Mouse (Mus musculus): ENCODE results near the gene Foxo4.
A peak's percentile ranks its signal among the peaks of the same experiment; 100 is the strongest.

Foxo4 gene

DNA sequence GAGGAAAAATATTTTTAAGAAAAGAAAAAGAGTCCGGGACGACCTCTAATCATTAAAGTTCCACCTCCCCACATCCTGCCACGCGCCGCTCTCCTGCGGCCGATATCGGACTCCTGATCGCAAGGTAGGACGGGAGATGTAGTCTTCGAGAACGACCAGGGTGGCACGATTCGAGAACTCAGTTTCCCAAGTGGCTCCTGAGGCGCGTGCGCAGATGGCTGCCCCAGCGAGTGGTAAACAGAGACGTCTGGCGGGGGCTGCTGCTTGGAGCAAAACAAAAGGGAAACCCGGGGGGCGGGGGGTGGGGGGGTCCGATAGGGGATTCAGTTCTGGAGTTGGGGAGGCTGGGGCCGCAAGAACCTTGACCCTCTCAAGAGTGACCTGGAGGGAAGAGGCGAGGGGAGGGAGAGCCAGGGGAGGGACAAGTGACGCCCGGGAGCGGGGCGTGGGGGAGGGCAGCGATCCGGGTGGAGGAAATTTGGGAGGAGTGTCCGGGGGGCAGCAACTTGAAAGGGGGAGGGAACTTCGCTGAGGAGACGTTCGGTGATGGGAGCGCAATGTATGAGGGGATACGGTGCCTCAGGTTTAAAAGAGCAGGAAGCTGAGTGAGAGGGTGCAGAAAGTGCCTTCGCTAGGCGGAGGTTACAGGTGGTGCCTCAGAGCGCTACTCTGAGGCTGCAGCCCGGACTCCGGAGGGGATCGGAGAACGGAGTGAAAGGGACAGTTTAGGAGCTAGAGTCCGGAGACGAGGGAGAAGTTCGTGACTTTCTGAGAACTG lies at the start of gene Foxo4:
TSS of gene Foxo4 (plus strand) at position 577 of the 778 bp plus-strand sequence.
- DNase-seq (ENCODE audit: low spot score in 2 of 2) = peak; percentile 55 to 83

DNA sequence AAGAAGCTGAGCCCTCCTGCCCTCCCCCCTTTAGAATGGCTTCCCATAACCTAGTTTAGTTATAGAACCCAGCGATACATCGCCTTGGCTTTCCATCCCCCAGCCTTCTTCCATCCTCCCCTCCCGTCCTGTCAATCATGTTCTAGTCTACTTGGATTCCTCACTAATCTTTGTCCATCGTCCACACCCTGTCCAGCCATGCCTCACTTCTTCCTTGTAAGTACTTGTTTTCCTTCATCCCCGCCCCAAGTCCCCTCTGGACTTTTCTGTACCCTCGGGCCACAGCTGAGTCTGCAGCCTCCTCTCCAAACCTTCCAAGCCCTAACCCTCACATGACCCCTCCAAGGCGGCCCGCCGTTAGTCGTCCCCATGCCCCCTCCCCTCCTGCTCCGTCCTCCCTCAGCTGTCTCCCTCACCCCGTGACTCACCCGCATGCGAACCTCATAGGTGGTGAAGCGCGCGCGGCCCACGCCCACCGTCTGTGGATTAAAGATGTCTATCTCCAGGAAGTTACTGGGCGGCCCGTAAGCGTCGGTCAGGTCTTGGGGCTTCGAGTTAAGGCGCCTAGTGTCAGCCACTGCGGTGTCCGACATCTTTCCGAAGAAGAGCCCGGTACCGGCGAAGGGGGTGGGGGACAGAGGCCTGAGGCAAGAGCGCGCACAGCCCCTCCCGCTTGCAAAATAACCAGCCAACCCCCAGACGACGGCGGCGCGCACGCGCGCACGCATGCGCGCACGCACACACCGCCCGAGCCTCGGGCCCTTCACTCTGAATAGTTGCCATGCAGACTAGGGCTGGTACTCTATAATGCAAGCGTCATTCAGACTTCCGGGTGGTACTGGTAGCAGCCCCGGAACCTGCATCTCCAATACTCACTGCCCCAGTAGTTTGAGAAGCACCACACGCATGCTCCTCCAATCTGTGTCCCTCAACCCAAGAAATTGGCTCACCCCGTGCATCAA lies 32.2 kb upstream of the Foxo4 start, which contains the start of gene Snx12:
TSS of gene Snx12 (minus strand) at position 730 of the 962 bp plus-strand sequence.
- DNase-seq (ENCODE audit: low spot score in 2 of 2) = peak; percentile 65 to 78

DNA sequence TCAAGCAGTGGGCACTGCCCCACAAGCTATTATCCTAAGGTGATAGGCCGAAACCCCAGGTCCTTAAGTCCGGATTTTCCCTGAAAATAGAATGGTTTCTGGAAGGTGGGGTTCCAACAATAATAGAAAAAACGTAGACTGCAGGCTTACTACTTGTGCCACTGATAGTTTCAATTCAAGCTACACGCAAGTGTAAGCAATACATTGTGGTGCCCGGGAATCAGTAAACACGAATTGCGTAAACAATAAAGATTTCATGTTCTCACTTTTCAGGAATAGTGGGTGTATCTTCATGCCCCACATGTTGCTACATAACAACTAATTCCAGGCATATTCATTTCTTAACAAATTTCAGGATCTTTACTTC lies 31.5 kb upstream of the Foxo4 start:
- DNase-seq (ENCODE audit: low spot score in 2 of 2) = no peak

DNA sequence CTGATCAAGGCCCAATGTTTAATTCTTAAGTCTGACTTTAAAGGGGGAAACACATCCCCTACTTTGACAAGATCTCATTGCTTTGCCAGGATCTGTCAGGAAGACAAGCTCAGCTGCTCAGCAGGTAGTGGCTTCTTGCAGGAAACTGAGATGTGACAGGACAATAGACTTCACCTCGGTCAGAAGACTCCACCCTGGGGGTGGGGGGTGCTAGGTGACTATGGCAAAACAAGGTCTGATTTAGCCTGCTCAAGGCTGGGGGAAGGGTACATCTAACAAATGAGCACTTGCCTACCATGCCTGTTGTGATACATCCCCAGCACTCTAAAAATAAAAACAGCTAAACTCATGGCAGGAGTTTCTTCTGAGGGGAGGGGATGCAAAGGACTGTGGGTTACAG lies 9.3 kb upstream of the Foxo4 start:
- no peak for DNase-seq (ENCODE audit: low spot score in 2 of 2)

DNA sequence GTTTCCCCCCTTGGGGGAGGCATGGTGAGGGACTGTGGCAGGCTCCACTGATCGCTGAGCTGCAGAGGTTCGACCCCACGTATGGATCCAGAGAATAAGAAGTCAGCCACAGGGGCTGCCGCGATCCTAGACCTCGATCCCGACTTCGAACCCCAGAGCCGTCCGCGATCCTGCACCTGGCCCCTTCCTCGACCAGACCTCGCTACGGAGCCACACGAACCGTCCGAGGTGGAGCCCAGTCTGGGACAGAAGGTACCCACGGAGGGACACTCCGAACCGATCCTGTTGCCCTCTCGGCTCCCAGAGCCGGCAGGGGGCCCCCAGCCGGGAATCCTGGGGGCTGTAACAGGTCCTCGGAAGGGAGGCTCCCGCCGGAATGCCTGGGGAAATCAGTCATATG lies 412 bp downstream of the Foxo4 start:
- peak in 1 of 2 experiments; percentile 6 for DNase-seq (ENCODE audit: low spot score in 2 of 2)

DNA sequence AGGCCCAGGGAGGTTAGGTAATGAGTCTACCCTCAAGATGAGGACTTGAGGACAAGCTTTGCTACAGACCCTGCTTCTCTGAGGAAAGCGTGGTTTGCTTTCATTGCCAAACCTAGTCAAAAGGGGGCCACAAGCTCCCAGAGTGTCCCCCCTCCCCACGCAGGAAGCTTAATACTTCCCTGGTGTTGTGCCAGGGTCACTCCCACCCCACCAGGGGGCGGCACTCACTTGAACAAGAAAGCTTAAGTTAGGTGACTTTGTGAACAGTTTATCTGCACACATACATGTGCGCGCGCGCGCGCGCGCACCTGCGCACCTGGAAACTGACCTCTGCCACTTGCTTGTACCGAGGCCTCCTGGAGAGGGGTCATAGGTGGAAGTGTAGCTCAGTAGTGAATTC lies 2.3 kb downstream of the Foxo4 start:
- no peak for DNase-seq (ENCODE audit: low spot score in 2 of 2)

DNA sequence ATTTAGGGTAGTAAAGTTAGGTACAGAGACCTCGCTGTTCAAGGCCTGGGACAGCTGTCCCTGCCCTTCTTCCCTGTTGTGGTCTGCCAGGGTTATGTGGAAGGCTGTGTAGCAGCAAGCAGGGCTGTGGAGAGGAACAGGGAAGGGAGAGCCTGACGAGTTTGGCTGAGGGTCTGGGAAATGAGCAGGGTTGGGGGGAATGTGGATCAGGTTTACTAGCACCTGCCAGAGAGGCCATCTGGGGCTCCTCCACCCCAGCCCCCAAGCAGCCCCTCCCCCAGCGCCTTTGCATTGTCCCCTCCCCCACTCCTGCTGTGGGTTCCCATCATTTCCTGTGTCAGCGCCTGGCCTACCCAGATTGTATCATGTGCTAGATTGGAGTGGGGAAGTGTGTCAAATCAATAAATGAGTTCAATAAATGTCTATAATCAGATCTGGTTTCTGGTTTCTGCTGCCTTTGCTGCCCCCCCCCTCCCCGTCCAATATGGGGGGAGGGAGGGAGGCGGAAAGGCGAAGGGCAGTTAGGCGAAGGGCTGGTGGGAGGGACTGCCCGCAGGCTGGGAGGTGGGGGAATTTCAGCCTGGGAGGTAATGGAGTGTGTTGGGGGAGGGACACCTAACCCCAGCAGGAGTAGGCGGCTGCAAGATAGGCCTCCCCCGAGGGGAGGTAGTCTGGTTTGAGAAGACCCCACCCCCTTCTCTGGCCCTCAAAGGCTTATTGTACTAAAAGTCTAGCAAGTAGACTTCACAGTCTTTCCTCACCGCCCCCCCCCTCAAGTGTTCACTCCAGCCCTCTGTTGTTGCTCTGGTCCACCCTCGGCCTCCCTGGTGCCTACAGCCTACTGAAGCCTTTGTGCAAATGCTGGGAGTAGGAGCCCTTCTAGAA lies 6.4 kb downstream of the Foxo4 start:
- DNase-seq (ENCODE audit: low spot score in 2 of 2) = no peak

DNA sequence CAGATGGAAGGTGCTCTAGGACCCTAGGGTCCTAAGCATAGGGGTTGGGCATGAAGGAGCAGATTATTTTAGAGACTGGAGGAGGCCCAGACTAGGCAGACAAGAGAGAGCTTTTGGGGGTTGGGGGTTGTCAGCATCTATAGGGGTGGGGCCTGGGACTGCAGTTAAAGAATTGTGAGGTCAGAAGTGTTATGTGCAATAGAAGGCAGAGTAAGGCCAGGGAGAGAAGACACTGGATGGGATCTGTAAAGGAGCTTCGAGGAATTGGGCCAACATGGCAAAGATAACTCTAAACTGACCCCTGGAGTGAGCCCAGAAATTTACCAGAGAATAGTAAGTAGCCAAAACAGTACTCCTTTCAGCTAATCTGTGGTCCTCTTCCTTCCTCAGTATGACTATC lies 9.6 kb downstream of the Foxo4 start, which contains the start of gene Gm614:
TSS of gene Gm614 (minus strand) at position 101 of the 400 bp plus-strand sequence.
- DNase-seq (ENCODE audit: low spot score in 2 of 2) = no peak

DNA sequence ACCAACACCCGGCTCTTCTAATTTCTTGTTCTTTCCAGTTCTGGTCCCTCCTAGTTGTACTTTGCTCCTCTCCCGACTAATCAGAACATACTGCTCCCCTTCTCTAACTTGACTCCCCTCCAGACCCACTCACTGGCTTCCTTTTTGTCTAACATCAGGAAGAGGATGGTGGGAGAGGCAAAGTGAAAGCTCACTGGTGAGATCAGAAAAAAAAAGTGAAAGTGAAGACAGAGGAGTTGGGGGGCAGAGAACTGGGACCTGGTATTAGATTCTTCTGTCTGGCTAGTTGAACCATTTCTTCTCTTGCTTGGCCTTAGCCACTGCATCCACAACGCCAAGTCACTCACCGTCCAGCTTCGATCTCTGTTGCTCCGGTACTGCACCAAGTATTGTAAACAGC lies 12.3 kb downstream of the Foxo4 start:
- DNase-seq (ENCODE audit: low spot score in 2 of 2) = no peak

DNA sequence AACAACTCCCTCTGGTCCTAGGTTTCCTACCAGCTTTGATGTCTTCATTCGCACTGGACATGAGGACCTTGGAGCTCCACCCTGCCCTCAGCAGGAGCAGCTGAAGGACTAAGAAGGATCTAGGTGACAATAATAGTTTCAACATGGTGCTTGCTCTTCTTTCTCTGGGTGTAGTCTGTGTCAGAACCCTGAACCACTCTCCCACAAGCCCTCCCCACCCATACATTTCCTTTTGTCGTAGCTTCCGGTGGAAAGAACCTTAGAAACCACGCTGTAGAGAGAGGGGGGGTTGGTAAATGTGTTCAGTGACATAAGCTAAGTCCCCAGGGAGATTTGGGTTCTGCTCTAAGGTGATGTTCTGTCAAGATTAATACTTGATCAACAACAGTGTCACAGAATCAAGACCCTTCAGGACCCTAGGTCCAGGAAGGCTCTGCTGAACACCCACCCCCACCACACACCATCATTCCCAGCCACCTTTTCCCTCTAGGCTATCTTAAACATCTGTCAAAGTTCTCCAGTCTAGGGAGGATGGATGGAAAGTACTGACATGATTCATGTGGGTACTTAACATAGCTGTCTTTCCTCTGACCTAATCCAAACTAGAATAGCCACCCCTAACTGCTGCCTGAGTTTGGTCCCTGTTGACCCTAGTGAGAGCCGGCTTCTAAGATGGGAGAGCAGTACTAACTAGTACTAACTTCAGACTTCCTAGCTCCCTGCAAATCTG lies 13.9 kb downstream of the Foxo4 start, which contains the start of gene Il2rg:
TSS of gene Il2rg (minus strand) at position 231 of the 730 bp plus-strand sequence.
- DNase-seq (ENCODE audit: low spot score in 2 of 2) = no peak

DNA sequence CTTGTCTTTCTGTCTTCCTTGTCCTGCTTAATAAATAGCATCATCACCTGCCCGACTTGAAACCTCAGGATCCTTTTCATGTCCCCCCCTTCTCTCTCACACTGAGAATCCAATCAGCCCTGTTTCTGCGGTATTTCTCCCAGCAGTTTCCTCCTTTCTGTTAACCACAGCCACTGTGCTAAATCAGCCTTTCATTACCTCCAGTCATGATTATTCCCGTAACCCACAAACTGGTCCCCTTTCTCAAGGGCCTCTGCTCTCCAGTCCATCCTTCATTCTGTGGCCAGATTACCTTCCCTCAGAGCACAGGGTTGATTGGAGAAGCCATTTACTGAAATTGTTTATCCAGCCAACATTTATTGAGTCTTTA lies 14.4 kb downstream of the Foxo4 start, which contains the start of gene Gm20489:
TSS of gene Gm20489 (minus strand) at position 269 of the 370 bp plus-strand sequence.
- DNase-seq (ENCODE audit: low spot score in 2 of 2) = no peak

DNA sequence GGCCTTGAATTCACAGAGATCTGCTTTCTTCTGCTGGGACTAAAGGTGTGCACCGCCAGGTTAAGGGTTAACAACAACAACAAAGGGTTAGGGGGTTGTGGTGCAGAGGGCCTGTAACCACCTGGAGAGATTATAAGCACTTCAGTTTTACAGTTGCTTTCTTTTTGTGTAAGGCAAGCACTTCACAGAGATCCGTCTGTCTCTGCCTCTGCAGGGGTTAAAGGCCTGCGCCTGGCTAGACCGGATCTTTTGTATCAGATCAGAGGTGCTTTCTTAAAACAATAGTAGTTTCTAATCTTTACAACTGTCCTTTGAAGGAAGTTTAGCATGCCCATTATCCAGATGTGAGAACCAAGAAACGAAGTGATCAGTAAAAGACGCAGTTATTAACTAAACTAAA lies 19.1 kb downstream of the Foxo4 start:
- DNase-seq (ENCODE audit: low spot score in 2 of 2) = no peak

DNA sequence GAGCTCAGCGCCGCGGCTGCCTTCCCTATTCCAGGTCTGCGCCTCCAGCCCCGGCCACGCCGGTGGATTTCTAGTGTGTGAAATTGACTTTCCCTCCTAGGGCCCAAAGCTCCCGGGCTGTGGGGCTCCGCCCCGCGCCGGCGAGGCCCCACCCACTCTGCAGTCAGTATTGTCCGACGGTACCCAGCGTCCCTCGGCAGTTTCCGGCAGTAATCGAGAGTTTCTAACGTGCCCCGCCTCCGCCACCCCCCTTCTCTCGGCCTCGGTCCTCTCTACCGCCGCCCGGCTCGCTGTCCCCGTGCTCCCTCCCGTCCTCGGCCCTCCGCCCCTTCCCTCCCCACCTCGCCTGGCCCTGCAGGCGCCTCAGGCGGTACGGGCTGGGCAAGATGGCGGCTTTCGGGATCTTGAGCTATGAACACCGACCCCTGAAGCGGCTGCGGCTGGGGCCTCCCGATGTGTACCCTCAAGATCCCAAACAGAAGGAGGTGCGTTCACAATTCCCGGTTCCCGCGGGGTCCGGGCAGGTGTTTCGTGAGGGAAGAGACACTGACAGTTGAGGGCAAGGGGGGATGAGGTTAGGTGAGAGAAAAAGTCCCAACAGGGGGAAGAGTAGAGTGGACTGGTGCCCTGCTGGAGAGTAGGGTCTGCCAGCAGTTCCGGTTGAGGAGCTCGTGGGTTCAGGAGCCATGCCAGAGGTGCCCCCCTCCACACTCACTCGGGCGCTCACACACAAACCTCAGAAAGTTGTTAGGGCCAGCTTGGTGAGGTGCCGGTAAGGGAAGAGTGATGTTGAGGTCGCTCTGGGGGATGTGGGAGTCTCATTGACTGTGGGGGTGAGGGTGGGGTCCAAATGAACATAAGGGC lies 19.8 kb downstream of the Foxo4 start, which contains the start of gene Med12:
TSS of gene Med12 (plus strand) at position 156 of the 864 bp plus-strand sequence.
- DNase-seq (ENCODE audit: low spot score in 2 of 2) = peak; percentile 77 to 84

DNA sequence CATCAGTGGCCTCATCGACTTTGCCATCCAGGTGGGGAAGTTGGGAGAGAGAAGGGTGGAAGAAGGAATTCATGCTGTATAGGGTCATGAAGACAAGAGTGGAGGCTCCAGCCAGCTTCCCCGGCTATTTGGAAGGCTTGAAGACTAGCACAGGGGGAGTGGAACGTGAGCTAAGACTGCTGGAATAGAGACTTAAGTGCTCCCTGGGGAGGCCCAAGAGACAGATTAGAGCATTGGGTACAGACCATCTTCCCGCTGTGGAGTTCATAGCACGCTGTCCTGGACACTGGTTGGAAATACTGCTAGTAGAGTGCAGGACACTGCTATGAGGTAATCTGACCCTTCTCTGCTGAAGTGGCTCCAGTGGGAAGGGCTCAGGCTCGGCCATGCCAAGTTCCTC lies 28.5 kb downstream of the Foxo4 start:
- no peak for DNase-seq (ENCODE audit: low spot score in 2 of 2)

DNA sequence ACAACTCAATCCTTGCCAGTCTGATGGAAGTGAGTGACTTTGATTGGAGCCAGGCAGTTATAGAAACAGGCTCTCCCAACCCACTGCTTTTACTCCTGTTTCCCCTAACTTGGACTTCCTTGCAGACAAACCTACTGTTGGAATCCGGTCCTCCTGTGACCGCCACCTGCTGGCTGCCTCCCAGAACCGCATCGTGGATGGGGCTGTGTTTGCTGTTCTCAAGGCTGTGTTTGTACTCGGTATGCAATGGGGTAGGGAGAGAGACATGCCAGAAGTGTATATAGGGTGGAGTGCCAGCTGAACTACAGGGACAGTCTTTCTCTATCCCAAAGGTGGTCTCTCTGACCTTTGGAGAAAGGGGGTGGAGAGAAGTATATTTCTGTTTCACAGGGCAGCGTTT lies 31.2 kb downstream of the Foxo4 start:
- peak; percentile 17 to 42 for DNase-seq (ENCODE audit: low spot score in 2 of 2)

DNA sequence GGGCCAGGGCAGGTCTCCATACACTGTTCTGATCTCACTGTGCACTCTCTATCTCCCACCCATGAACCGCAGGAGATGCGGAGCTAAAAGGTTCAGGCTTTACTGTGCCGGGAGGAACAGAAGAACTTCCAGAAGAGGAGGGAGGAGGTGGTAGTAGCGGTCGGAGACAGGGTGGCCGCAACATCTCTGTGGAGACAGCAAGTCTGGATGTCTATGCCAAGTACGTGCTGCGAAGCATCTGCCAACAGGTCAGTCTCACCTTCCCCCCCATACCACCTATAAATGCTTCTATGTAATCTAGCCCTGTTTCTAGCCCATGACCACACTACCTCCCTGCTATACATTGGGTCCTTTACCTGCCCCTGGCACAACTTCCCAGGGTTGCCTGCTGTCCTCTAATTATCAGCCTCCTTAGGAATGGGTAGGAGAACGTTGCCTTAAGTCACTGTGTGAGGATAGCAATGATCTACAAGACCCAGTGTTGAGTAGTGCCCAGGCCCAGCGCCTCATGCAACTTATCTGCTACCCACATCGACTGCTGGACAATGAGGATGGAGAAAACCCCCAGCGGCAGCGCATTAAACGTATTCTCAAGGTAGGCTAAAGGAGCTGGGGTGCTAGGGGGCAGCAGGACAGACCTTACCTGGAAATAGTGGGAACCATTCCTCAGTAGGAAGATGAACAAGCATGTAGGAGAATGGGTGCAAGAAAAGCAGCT lies 31.8 kb downstream of the Foxo4 start:
- no peak for DNase-seq (ENCODE audit: low spot score in 2 of 2)

DNA sequence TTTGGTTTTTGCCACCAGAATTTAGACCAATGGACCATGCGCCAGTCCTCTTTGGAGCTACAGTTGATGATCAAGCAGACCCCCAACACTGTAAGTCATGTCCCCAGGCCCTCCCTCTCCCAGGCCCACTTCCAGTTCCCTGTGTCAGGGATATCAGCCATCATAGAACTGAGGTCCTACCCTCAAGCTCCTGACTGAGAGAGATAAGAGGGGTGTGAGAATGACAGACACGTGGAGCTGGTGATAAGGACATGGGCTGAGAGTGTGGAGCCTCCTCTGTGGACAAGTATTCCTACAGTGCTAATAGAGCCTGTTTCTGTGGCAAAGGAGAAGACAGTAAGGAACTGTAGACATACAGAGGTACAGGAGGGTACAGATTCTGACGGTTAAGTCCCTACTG lies 33.2 kb downstream of the Foxo4 start:
- no peak for DNase-seq (ENCODE audit: low spot score in 2 of 2)

DNA sequence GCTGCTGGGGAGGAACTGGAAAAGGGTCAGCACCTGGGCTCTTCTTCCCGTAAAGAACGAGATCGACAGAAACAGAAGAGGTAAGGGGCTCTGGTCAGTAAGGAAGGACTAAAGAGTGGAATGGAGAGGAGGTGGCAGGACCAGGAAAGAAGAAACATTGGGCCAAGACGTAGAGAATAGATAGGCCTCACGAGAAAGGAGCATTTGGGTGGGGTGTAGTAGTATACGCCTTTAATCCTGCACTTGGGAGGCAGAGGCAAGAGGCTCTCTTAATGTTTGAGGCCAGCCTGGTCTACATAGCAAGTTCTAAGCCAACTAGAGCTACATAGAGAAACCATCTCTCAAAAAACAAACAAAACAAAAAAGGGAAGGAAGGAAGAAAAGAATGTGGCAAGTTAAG lies 34.1 kb downstream of the Foxo4 start:
- no peak for DNase-seq (ENCODE audit: low spot score in 2 of 2)

DNA sequence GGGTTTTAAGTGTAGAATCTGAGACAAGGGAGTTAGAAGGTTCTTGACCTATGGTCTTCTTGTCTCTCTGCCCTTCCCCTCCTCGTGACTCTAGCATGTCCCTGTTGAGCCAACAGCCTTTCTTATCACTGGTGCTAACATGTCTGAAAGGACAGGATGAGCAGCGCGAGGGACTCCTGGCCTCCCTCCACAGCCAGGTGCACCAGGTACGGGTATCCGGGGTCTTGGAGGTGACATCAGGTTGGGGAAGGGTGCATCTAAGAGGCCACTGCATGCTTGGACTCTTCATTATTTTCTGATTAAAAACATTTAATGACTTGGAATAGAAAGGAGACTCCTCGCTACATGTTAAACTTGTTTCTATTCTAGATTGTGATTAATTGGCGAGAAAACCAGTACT lies 34.7 kb downstream of the Foxo4 start:
- DNase-seq (ENCODE audit: low spot score in 2 of 2) = no peak
